Mouse (Mus musculus): ENCODE results near the gene Vsig10l. TPM values are rescaled to one million over a fixed set of nuclear protein-coding genes. Genes with fewer than 3 reads are reported as not detected.
A peak's percentile ranks its signal among the peaks of the same experiment; 100 is the strongest.

Vsig10l gene
- 0.70 and 1.4 TPM in 2 replicates for polyA plus RNA-seq (2015; fragmentation: Nextera tagmentation; extraction: Ambion mirVana)

DNA sequence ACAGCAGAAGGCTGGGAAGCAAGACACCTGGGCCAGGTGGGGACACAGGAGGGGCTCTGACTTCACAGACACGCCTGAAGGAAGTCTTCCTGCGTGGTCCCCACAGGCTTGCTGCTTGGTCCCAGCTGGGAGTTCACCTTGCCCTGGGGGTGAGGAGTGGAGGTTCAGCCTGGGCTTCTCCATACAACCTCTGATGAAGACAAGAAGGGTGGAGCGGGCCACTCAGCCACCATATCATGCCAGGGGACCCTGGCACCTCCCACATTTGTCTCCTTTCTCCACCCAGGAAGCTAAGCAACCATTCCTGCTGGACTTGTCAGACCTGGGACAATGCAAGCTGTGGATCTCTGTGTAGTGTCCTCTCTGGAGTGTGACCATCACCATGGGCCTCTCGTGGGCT is at the start of gene Vsig10l:
Gene Vsig10l, plus strand, starts transcription at position 301 of the 400 bp plus-strand sequence.
- H3K9ac ChIP-seq (replicated peaks) = no peak within 1 kb of the TSS
- TF ChIP-seq CTCF (IDR thresholded peaks at IDR 0.05; ENCODE audit: low read depth) = no peak
- TF ChIP-seq EP300 (IDR thresholded peaks at IDR 0.05; ENCODE audit: low read depth) = no peak
- 58% methylated on average over 4 of the region's 4 CpGs for WGBS (ENCODE audit: insufficient replicate concordance)
- H3K27ac ChIP-seq (ENCODE audit: low read depth) = no peak within 1 kb of the TSS
- H3K4me3 ChIP-seq (ENCODE audit: low read depth, low read length) = no peak within 1 kb of the TSS
- no peaks in the 10 kb centered on the region for H3K27me3 ChIP-seq (ENCODE audit: insufficient read depth, low read length)
- H3K4me1 ChIP-seq (ENCODE audit: insufficient read depth) = peaks cover 16% of the 10 kb centered on the region
- peaks cover under 1% of the 10 kb centered on the region; the same call in 1 of the 2 replicates for H3K36me3 ChIP-seq (replicated peaks; ENCODE audit: insufficient read depth, low read length)
- no peaks in the 10 kb centered on the region for H3K9me3 ChIP-seq (ENCODE audit: low read length)
- DNase-seq (no peak), ATAC-seq (no peak)
- no peak within 1 kb of the TSS for H3K4me2 ChIP-seq (ENCODE audit: low read depth, low read length)

DNA sequence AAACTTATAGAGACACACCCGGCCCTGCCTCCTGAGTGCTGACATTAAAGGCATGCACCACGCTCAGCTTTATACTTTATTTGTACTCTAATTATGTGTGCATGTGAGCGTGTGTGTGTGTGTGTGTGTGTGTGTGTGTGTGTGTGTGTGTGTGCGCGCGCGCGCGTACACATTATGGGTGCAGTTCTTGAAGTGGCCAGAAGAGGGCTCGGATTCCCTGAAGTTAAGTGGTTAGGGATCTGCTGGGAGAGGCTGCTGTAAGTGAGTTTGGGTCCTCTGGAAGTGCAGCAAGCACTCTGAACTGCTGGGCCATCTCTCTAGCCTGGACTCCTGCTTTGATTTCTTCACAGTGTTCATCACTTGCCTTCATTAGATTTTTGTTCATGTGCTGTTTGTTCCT is 45.7 kb upstream of the Vsig10l start:
- no peak overlapping the region for H3K4me3 ChIP-seq (ENCODE audit: low read depth, low read length)
- no peaks in the 10 kb centered on the region for H3K36me3 ChIP-seq (replicated peaks; ENCODE audit: insufficient read depth, low read length)
- no peaks in the 10 kb centered on the region for H3K4me1 ChIP-seq (ENCODE audit: insufficient read depth)
- no peak overlapping the region for H3K4me2 ChIP-seq (ENCODE audit: low read depth, low read length)
- ATAC-seq (no peak), DNase-seq (no peak)
- peak; percentile 29; the same call in 1 of the 2 replicates for TF ChIP-seq CTCF (IDR thresholded peaks at IDR 0.05; ENCODE audit: low read depth)
- no peak for TF ChIP-seq EP300 (IDR thresholded peaks at IDR 0.05; ENCODE audit: low read depth)
- H3K27me3 ChIP-seq (ENCODE audit: insufficient read depth, low read length) = no peaks in the 10 kb centered on the region
- H3K9me3 ChIP-seq (ENCODE audit: low read length) = no peaks in the 10 kb centered on the region
- H3K9ac ChIP-seq (replicated peaks) = no peak overlapping the region
- no peak overlapping the region for H3K27ac ChIP-seq (ENCODE audit: low read depth)
- 81% methylated on average over 10 of the region's 10 CpGs for WGBS (ENCODE audit: insufficient replicate concordance)

DNA sequence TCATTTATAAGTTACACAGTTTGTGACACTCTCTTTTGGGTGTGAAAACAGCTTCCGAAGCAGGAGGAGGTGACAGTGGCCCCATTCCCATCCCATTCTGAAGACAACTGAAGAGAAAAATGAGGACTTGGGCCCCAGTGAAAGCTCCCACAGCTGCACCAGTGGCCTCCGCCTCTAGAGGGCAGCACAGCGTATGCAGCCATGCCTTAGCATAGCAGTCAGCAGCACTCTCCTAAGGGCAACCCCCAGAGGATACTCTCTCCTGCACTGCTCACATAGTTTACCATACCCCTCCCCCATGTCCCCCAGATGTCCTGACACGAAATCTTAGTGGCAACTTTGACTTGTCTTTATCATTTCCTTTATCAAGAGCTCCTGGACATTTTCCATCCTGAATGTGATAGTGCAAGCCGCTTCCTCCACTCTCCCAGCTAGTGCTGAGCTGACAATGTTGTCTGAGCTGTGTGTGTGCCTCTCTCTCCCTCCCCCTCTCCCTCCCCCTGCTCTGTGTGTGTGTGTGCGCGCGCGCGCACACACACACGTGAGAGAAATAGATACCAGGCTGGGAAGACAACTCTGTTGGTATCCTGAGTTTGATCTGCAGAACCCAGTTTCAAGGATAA is 39.8 kb upstream of the Vsig10l start:
- no peak overlapping the region for H3K27ac ChIP-seq (ENCODE audit: low read depth)
- H3K36me3 ChIP-seq (replicated peaks; ENCODE audit: insufficient read depth, low read length) = no peaks in the 10 kb centered on the region
- 13% methylated on average over 11 of the region's 11 CpGs for WGBS (ENCODE audit: insufficient replicate concordance)
- peak overlapping the region; percentile 40; the same call in 1 of the 2 replicates for H3K4me2 ChIP-seq (ENCODE audit: low read depth, low read length)
- H3K4me1 ChIP-seq (ENCODE audit: insufficient read depth) = no peaks in the 10 kb centered on the region
- H3K27me3 ChIP-seq (ENCODE audit: insufficient read depth, low read length) = no peaks in the 10 kb centered on the region
- peak; percentile 92 for ATAC-seq
- H3K4me3 ChIP-seq (ENCODE audit: low read depth, low read length) = no peak overlapping the region
- H3K9me3 ChIP-seq (ENCODE audit: low read length) = no peaks in the 10 kb centered on the region
- peak; percentile 88 for DNase-seq
- TF ChIP-seq EP300 (IDR thresholded peaks at IDR 0.05; ENCODE audit: low read depth) = no peak
- TF ChIP-seq CTCF (IDR thresholded peaks at IDR 0.05; ENCODE audit: low read depth) = peak; percentile 96
- H3K9ac ChIP-seq (replicated peaks) = no peak overlapping the region

DNA sequence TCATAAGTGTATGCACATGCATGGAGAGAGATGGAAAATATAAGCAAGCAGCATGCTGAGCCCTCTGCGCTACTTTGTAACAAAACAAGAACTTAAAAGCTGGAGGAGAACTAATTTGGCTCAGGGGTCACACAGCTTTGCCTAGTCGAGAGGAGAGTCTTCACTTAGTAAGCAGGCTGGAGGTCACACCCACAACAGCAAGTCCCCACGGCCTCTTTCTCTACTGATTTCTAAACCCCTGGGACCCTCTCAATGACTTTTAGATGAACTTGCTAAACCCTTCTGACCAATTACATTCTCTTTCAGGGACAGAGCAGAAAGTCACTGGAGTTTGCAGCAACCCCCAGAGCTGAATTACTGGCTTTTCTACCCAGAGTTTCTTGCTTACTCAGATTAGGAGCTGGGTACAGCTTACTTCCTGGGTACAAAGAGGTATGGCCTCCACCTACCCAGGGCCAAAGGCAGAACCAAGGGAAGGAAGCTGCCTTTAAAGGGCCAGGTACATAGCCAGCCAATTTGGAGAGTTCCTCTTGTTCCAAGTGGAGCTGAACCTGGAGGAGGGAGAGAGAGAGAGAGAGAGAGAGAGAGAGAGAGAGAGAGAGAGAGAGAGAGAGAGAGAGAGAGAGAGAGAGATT is 38.8 kb upstream of the Vsig10l start:
- TF ChIP-seq CTCF (IDR thresholded peaks at IDR 0.05; ENCODE audit: low read depth) (no peak), EP300 (IDR thresholded peaks at IDR 0.05; ENCODE audit: low read depth) (no peak)
- no peaks in the 10 kb centered on the region for H3K27me3 ChIP-seq (ENCODE audit: insufficient read depth, low read length)
- H3K4me1 ChIP-seq (ENCODE audit: insufficient read depth) = no peaks in the 10 kb centered on the region
- H3K4me3 ChIP-seq (ENCODE audit: low read depth, low read length) = no peak overlapping the region
- 55% methylated on average over 3 of the region's 3 CpGs for WGBS (ENCODE audit: insufficient replicate concordance)
- H3K36me3 ChIP-seq (replicated peaks; ENCODE audit: insufficient read depth, low read length) = no peaks in the 10 kb centered on the region
- no peak for DNase-seq
- no peak overlapping the region for H3K4me2 ChIP-seq (ENCODE audit: low read depth, low read length)
- ATAC-seq = no peak
- H3K9ac ChIP-seq (replicated peaks) = no peak overlapping the region
- no peak overlapping the region for H3K27ac ChIP-seq (ENCODE audit: low read depth)
- no peaks in the 10 kb centered on the region for H3K9me3 ChIP-seq (ENCODE audit: low read length)

DNA sequence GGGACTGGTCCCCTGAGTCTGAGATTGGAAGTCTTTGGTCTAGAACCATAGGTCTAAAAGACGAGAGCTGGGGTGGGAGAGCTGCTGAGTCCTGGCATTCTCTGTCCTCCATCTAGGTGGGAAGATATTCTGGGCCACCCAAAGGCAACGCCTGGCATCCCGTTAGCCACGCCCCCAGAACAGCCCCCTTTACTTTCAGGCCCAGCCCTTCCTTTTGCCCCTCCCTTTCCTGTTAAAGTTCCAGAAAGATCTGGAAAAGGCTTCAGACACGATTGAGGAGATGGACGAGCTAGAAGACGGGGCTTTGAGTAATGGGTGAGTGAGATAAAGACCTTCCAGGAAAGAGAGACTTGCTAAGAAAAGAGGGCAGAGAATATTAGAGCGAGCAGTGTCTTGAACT is 35.5 kb upstream of the Vsig10l start, which contains the start of gene Lim2:
Gene Lim2, plus strand, starts transcription at position 265 of the 400 bp plus-strand sequence.
- H3K9me3 ChIP-seq (ENCODE audit: low read length) = no peaks in the 10 kb centered on the region; the same call in 1 of the 2 replicates
- H3K36me3 ChIP-seq (replicated peaks; ENCODE audit: insufficient read depth, low read length) = no peaks in the 10 kb centered on the region
- DNase-seq (no peak), ATAC-seq (no peak)
- H3K4me3 ChIP-seq (ENCODE audit: low read depth, low read length) = no peak within 1 kb of the TSS
- 77% methylated on average over 8 of the region's 8 CpGs for WGBS (ENCODE audit: insufficient replicate concordance)
- no peak within 1 kb of the TSS for H3K4me2 ChIP-seq (ENCODE audit: low read depth, low read length)
- H3K27ac ChIP-seq (ENCODE audit: low read depth) = no peak within 1 kb of the TSS
- TF ChIP-seq CTCF (IDR thresholded peaks at IDR 0.05; ENCODE audit: low read depth) (no peak), EP300 (IDR thresholded peaks at IDR 0.05; ENCODE audit: low read depth) (no peak)
- H3K4me1 ChIP-seq (ENCODE audit: insufficient read depth) = no peaks in the 10 kb centered on the region
- no peak within 1 kb of the TSS for H3K9ac ChIP-seq (replicated peaks)
- no peaks in the 10 kb centered on the region for H3K27me3 ChIP-seq (ENCODE audit: insufficient read depth, low read length)

DNA sequence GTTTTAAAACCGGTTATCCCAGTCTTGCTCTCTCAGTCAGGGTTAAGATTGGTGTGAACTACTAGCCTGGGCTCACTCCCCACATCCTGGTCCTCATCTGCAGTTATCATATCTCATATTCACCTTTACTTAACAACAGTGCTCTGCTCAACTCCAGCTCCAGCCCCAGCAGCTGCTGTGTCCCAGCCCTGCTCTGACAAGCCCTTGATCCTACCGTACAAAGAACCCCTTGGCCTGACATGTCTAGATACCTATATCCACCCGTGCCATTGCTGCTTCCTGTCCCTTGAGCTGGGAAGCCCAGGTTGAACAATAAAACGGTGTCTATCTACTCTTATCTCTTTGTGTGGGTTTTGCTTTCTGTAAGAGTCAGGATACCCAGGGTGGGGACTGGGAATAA is 33.5 kb upstream of the Vsig10l start:
- Histone ChIP-seq H3K4me2 (ENCODE audit: low read depth, low read length) (no peak overlapping the region), H3K9me3 (ENCODE audit: low read length) (no peaks in the 10 kb centered on the region; the same call in 1 of the 2 replicates), H3K4me3 (ENCODE audit: low read depth, low read length) (no peak overlapping the region), H3K27ac (ENCODE audit: low read depth) (no peak overlapping the region), H3K4me1 (ENCODE audit: insufficient read depth) (no peaks in the 10 kb centered on the region), H3K9ac (replicated peaks) (no peak overlapping the region), H3K27me3 (ENCODE audit: insufficient read depth, low read length) (no peaks in the 10 kb centered on the region), H3K36me3 (replicated peaks; ENCODE audit: insufficient read depth, low read length) (no peaks in the 10 kb centered on the region)
- TF ChIP-seq CTCF (IDR thresholded peaks at IDR 0.05; ENCODE audit: low read depth) (no peak), EP300 (IDR thresholded peaks at IDR 0.05; ENCODE audit: low read depth) (no peak)
- 41% methylated on average over 4 of the region's 4 CpGs for WGBS (ENCODE audit: insufficient replicate concordance)
- ATAC-seq (no peak), DNase-seq (no peak)
